Mouse (Mus musculus) liver, embryonic 14.5 days (tissue): Measurements from ENCODE around the gene Kcnh6.

Experiments
- CTCF ChIP-seq: IDR thresholded peaks from 2 replicates; pipeline ENCODE4 v1.5.1; 2016; ENCODE audit warnings: antibody characterized with exemption, low read depth, control low read depth
- EP300 ChIP-seq: IDR thresholded peaks from 2 replicates; pipeline ENCODE4 v1.6.1; 2016; ENCODE audit warnings: antibody characterized with exemption, low read depth

GRCm38 (mm10) chr11:105989446-105989845 lies 18.5 kb upstream of the Kcnh6 start:
- TF ChIP-seq CTCF: no peak
- no peak for TF ChIP-seq EP300
